Mouse (Mus musculus) MEL (cell line): ENCODE measurements around the gene Mtmr10. TPM values are rescaled to one million over a fixed set of nuclear protein-coding genes. Genes with fewer than 3 reads are reported as not detected.

ENCODE experiments used
- DNase-seq: peaks from one replicate; pipeline ENCODE4 v3.0.0; 2011; ENCODE audit warnings: low read depth, low spot score
- H3K27ac ChIP-seq: 2 replicates; pipeline ENCODE4 v1.5.1; 2012; ENCODE audit warnings: low read depth, mild to moderate bottlenecking, control low read depth, low read length, moderate library complexity; ENCODE audit not compliant: control insufficient read depth
- H3K27me3 ChIP-seq, 2 experiments: fragments of 150-350 bp in 1 of 2; sonication (generic) in 1 of 2; 2 replicates each; pipeline ENCODE4 v1.6.1; 2012; ENCODE audit warnings: low read length in 2 of 2, mild to moderate bottlenecking in 2 of 2, improper control_type of control experiment in 1 of 2, moderate library complexity in 1 of 2; ENCODE audit not compliant: insufficient read depth in 2 of 2, control insufficient read depth in 1 of 2
- H3K36me3 ChIP-seq, 2 experiments: 2 replicates each; pipeline ENCODE4 v1.6.1; 2012 to 2014; ENCODE audit warnings: low read length in 2 of 2, improper control_type of control experiment in 1 of 2, inconsistent platforms in 1 of 2, mild to moderate bottlenecking in 1 of 2; ENCODE audit not compliant: insufficient read depth in 2 of 2, control insufficient read depth in 1 of 2
- H3K4me1 ChIP-seq, 2 experiments: fragments of 150-350 bp in 1 of 2; sonication (generic) in 1 of 2; 2 replicates each; pipeline ENCODE4 v1.6.1; 2012; ENCODE audit warnings: low read length in 2 of 2, improper control_type of control experiment in 1 of 2, mild to moderate bottlenecking in 1 of 2; ENCODE audit not compliant: insufficient read depth in 2 of 2, control insufficient read depth in 1 of 2
- H3K4me3 ChIP-seq, 2 experiments: fragments of 150-350 bp in 1 of 2; sonication (generic) in 1 of 2; 2 replicates each; pipeline ENCODE4 v1.5.1; 2012; ENCODE audit warnings: low read depth in 2 of 2, low read length in 2 of 2, mild to moderate bottlenecking in 2 of 2, moderate library complexity in 2 of 2, control low read depth in 1 of 2, improper control_type of control experiment in 1 of 2; ENCODE audit not compliant: control insufficient read depth in 1 of 2, insufficient read depth in 1 of 2
- H3K79me2 ChIP-seq: 2 replicates; pipeline ENCODE4 v1.6.1; 2012; ENCODE audit warnings: mild to moderate bottlenecking, low read length, moderate library complexity; ENCODE audit not compliant: control insufficient read depth, poor library complexity, insufficient read depth
- H3K9ac ChIP-seq: 2 replicates; pipeline ENCODE4 v1.6.1; 2012; ENCODE audit warnings: low read depth, mild to moderate bottlenecking, control low read depth, low read length, moderate library complexity; ENCODE audit not compliant: control insufficient read depth, poor library complexity, severe bottlenecking
- H3K9me3 ChIP-seq: fragments of 150-350 bp; sonication (generic); replicated peaks from 2 replicates; pipeline ENCODE4 v1.6.1; 2012; ENCODE audit warnings: mild to moderate bottlenecking, low read length, improper control_type of control experiment, moderate library complexity; ENCODE audit not compliant: insufficient read depth
- BHLHE40 ChIP-seq: IDR thresholded peaks from 2 replicates; pipeline ENCODE4 v1.6.1; 2012; ENCODE audit warnings: low read depth, mild to moderate bottlenecking, inconsistent platforms, low read length, improper control_type of control experiment, borderline replicate concordance
- CHD2 ChIP-seq: IDR thresholded peaks from 2 replicates; pipeline ENCODE4 v1.6.1; 2011; ENCODE audit warnings: low read length, improper control_type of control experiment
- CTCF ChIP-seq, 3 experiments: IDR thresholded peaks in 2 of 3; conservative IDR thresholded peaks in 1 of 3; 2 replicates each; pipeline ENCODE4 v1.5.1; 2011 to 2012; ENCODE audit warnings: low read length in 3 of 3, low read depth in 2 of 3, mild to moderate bottlenecking in 2 of 3, improper control_type of control experiment in 1 of 3, inconsistent platforms in 1 of 3, mixed read lengths in 1 of 3, moderate library complexity in 1 of 3; ENCODE audit not compliant: control insufficient read depth in 1 of 3, insufficient read depth in 1 of 3, poor library complexity in 1 of 3, severe bottlenecking in 1 of 3
- E2F4 ChIP-seq: IDR thresholded peaks from 2 replicates; pipeline ENCODE4 v1.6.1; 2011; ENCODE audit warnings: low read depth, low read length, improper control_type of control experiment, borderline replicate concordance
- EP300 ChIP-seq, 2 experiments: IDR thresholded peaks; 2 replicates each; pipeline ENCODE4 v1.6.1; 2011; ENCODE audit warnings: improper control_type of control experiment in 2 of 2, low read length in 2 of 2, low read depth in 1 of 2, mild to moderate bottlenecking in 1 of 2
- HCFC1 ChIP-seq: IDR thresholded peaks from 2 replicates; pipeline ENCODE4 v1.6.1; 2012; ENCODE audit warnings: low read depth, mild to moderate bottlenecking, inconsistent platforms, low read length, improper control_type of control experiment, moderate library complexity
- KAT2A ChIP-seq: conservative IDR thresholded peaks from 2 replicates; pipeline ENCODE4 v1.6.1; 2012; ENCODE audit warnings: low read depth, low read length, improper control_type of control experiment, inconsistent platforms
- MAZ ChIP-seq: IDR thresholded peaks from 2 replicates; pipeline ENCODE4 v1.6.1; 2012; ENCODE audit warnings: low read depth, mild to moderate bottlenecking, inconsistent platforms, low read length, improper control_type of control experiment
- MXI1 ChIP-seq: IDR thresholded peaks from 2 replicates; pipeline ENCODE4 v1.6.1; 2011; ENCODE audit warnings: mild to moderate bottlenecking, low read depth, low read length, improper control_type of control experiment
- MYC ChIP-seq: IDR thresholded peaks from 2 replicates; pipeline ENCODE4 v1.6.1; 2011; ENCODE audit warnings: low read depth, mild to moderate bottlenecking, low read length, improper control_type of control experiment, moderate library complexity
- NELFE ChIP-seq: IDR thresholded peaks from 2 replicates; pipeline ENCODE4 v1.6.1; 2011; ENCODE audit warnings: low read depth, low read length, improper control_type of control experiment
- NRF1 ChIP-seq: IDR thresholded peaks from 2 replicates; pipeline ENCODE4 v1.6.1; 2014; ENCODE audit warnings: low read depth, mild to moderate bottlenecking, inconsistent platforms, low read length, improper control_type of control experiment, moderate library complexity; ENCODE audit not compliant: poor library complexity, insufficient read depth, severe bottlenecking
- POLR2A ChIP-seq, 2 experiments: IDR thresholded peaks; 2 replicates each; pipeline ENCODE4 v1.6.1; 2011 to 2012; ENCODE audit warnings: low read length in 2 of 2, mild to moderate bottlenecking in 2 of 2, control low read depth in 1 of 2, improper control_type of control experiment in 1 of 2, low read depth in 1 of 2, moderate library complexity in 1 of 2; ENCODE audit not compliant: control insufficient read depth in 1 of 2, insufficient read depth in 1 of 2, poor library complexity in 1 of 2
- POLR2AphosphoS5 ChIP-seq: IDR thresholded peaks from 2 replicates; pipeline ENCODE4 v1.6.1; 2012; ENCODE audit warnings: low read depth, borderline replicate concordance, mild to moderate bottlenecking, inconsistent platforms, low read length, moderate library complexity, mixed read lengths
- RAD21 ChIP-seq: IDR thresholded peaks from 2 replicates; pipeline ENCODE4 v1.6.1; 2011; ENCODE audit warnings: mild to moderate bottlenecking, low read depth, low read length, improper control_type of control experiment
- UBTF ChIP-seq: IDR thresholded peaks from 2 replicates; pipeline ENCODE4 v1.6.1; 2012; ENCODE audit warnings: low read depth, mild to moderate bottlenecking, inconsistent platforms, low read length, improper control_type of control experiment, moderate library complexity, borderline replicate concordance; ENCODE audit not compliant: insufficient read depth
- USF1 ChIP-seq: IDR thresholded peaks from 2 replicates; pipeline ENCODE4 v1.6.1; 2014; ENCODE audit warnings: low read depth, mild to moderate bottlenecking, inconsistent platforms, low read length, improper control_type of control experiment, moderate library complexity
- ZMIZ1 ChIP-seq: IDR thresholded peaks from 2 replicates; pipeline ENCODE4 v1.6.1; 2012; ENCODE audit warnings: low read depth, mild to moderate bottlenecking, inconsistent platforms, low read length, improper control_type of control experiment, moderate library complexity
- polyA plus RNA-seq, 2 experiments: library from polyadenylated mRNA; stranded (reverse) in 1 of 2; unstranded in 1 of 2; fragments of >175 nt in 1 of 2; fragments of >200 nt in 1 of 2; gene quantifications; 2 replicates each; pipeline versions ENCODE4 v1.2.1 to v1.2.4; 2012; ENCODE audit warnings: low replicate concordance in 2 of 2, low read depth in 1 of 2; ENCODE audit not compliant: insufficient read length in 2 of 2, insufficient read depth in 1 of 2, missing spikeins in 1 of 2
- total RNA-seq: library from RNA; depleted of rRNA; stranded (reverse); fragments of 300-350 nt; gene quantifications from 2 replicates; pipeline ENCODE4 v1.2.3, GENCODE M21; 2012

The Mtmr10 gene
- total and polyA plus RNA-seq, 3 experiments, result 1.7 to 2.4 TPM; not detected in 1

GRCm38 (mm10) chr7:64296286-64297010 lies 9.0 kb downstream of the Mtmr10 start:
- H3K27me3 ChIP-seq, result no peaks in the 10 kb centered on the region
- no peaks in the 10 kb centered on the region for H3K79me2 ChIP-seq
- H3K9ac ChIP-seq, result no peak overlapping the region
- no peaks in the 10 kb centered on the region for H3K36me3 ChIP-seq
- no peak overlapping the region for H3K4me3 ChIP-seq
- H3K9me3 ChIP-seq, result no peaks in the 10 kb centered on the region
- H3K27ac ChIP-seq, result no peak overlapping the region
- TF ChIP-seq UBTF (no peak), NELFE (no peak), USF1 (no peak), ZMIZ1 (no peak), KAT2A (no peak), RAD21 (no peak), E2F4 (no peak), MAZ (no peak)
- H3K4me1 ChIP-seq, result no peaks in the 10 kb centered on the region
- DNase-seq, result no peak

- no peak for TF ChIP-seq POLR2A (IDR thresholded peaks at IDR 0.05; ENCODE audit: control insufficient read depth in 1 of 2, insufficient read depth in 1 of 2, low read depth in 1 of 2, low read length in 2 of 2, poor library complexity in 1 of 2)
- TF ChIP-seq MXI1, result no peak
- TF ChIP-seq MYC, result no peak
- TF ChIP-seq NRF1, result no peak
- no peak for TF ChIP-seq BHLHE40
- no peak for TF ChIP-seq MAZ
- TF ChIP-seq E2F4, result no peak
- TF ChIP-seq POLR2AphosphoS5, result no peak
- TF ChIP-seq HCFC1, result no peak
- no peak for TF ChIP-seq EP300 (IDR thresholded peaks at IDR 0.05; ENCODE audit: low read depth in 1 of 2, low read length in 2 of 2)
- TF ChIP-seq KAT2A, result no peak
- TF ChIP-seq CTCF (IDR thresholded peaks at IDR 0.05 in 2 of 3, conservative IDR thresholded peaks at IDR 0.05 in 1 of 3; ENCODE audit: control insufficient read depth in 1 of 3, insufficient read depth in 1 of 3, low read depth in 2 of 3, low read length in 3 of 3, poor library complexity in 1 of 3, severe bottlenecking in 1 of 3), result no peak
- TF ChIP-seq CHD2, result no peak
- TF ChIP-seq, all 39 proteins: peak for 0
- DNase-seq, result no peak
- Histone ChIP-seq H3K4me3 (no peak overlapping the region), H3K79me2 (no peaks in the 10 kb centered on the region), H3K4me1 (no peaks in the 10 kb centered on the region), H3K9me3 (no peaks in the 10 kb centered on the region), H3K27me3 (no peaks in the 10 kb centered on the region), H3K36me3 (no peaks in the 10 kb centered on the region), H3K9ac (no peak overlapping the region), H3K27ac (no peak overlapping the region)
Measured at GRCm38 (mm10) chr7:64310241-64310640, 22.8 kb downstream of the Mtmr10 start.
